Mouse (Mus musculus) hindbrain, postnatal 0 days (tissue): ENCODE results near the gene Nectin1. TPM values are rescaled to one million over a fixed set of nuclear protein-coding genes. Genes with fewer than 3 reads are reported as not detected.

Source experiments
- ATAC-seq: fragments of 200-750 bp; cut with Nextera tagmentation; 2 replicates; pipeline ENCODE4 v1.8.0; 2017; ENCODE audit warnings: mild to moderate bottlenecking, moderate TSS enrichment, moderate library complexity
- DNase-seq: peaks from one replicate; pipeline ENCODE4 v3.0.0-alpha.2; 2015; ENCODE audit warnings: low spot score
- H3K27ac ChIP-seq: fragments of 300-500 bp; sonication (generic); 2 replicates; pipeline ENCODE4 v1.5.1; 2014; ENCODE audit warnings: mild to moderate bottlenecking
- H3K27me3 ChIP-seq: fragments of 300-500 bp; sonication (generic); 2 replicates; pipeline ENCODE4 v1.6.1; 2014; ENCODE audit warnings: low read length, mixed read lengths; ENCODE audit not compliant: insufficient read depth
- H3K36me3 ChIP-seq: fragments of 300-500 bp; sonication (generic); 2 replicates; pipeline ENCODE4 v1.6.1; 2014; ENCODE audit warnings: low read length, mixed read lengths; ENCODE audit not compliant: insufficient read depth
- H3K4me1 ChIP-seq: fragments of 300-500 bp; sonication (generic); 2 replicates; pipeline ENCODE4 v1.6.1; 2014; ENCODE audit warnings: antibody characterized with exemption, low read length, mixed read lengths; ENCODE audit not compliant: insufficient read depth
- H3K4me2 ChIP-seq: fragments of 300-500 bp; sonication (generic); 2 replicates; pipeline ENCODE4 v1.6.1; 2014; ENCODE audit warnings: low read depth, mild to moderate bottlenecking, low read length, moderate library complexity, mixed read lengths
- H3K4me3 ChIP-seq: fragments of 300-500 bp; sonication (generic); 2 replicates; pipeline ENCODE4 v1.5.1; 2014; ENCODE audit warnings: low read length
- H3K9ac ChIP-seq: fragments of 300-500 bp; sonication (generic); replicated peaks from 2 replicates; pipeline ENCODE4 v1.6.1; 2014; ENCODE audit warnings: mild to moderate bottlenecking, low read length, moderate library complexity, mixed read lengths
- H3K9me3 ChIP-seq: fragments of 300-500 bp; sonication (generic); 2 replicates; pipeline ENCODE4 v1.6.1; 2016; ENCODE audit warnings: low read length, mixed read lengths
- CTCF ChIP-seq: IDR thresholded peaks from 2 replicates; pipeline ENCODE4 v1.5.1; 2016; ENCODE audit warnings: antibody characterized with exemption, control low read depth, low read depth
- WGBS: fragments of 180-500 bp; shearing (Covaris S2); extraction: QIAGEN DNeasy Blood & Tissue Kit; methylation state at CpG from one replicate; pipeline ENCODE4 v1.1.7; 2014; 5-methylcytosine and 5-hydroxymethylcytosine counted together
- polyA plus RNA-seq: library from polyadenylated mRNA; unstranded; fragments of >200 nt; fragmentation: Nextera tagmentation; extraction: Ambion mirVana; gene quantifications from 2 replicates; pipeline ENCODE4 v1.2.1, GENCODE M21; 2015
- total RNA-seq: library from RNA; depleted of rRNA; stranded (reverse); fragments of >200 nt; gene quantifications from 2 replicates; pipeline ENCODE4 v1.2.3, GENCODE M21; 2014

Gene Nectin1
- total and polyA plus RNA-seq, 2 experiments from 2014 or later = 17.1 to 72.8 TPM

DNA sequence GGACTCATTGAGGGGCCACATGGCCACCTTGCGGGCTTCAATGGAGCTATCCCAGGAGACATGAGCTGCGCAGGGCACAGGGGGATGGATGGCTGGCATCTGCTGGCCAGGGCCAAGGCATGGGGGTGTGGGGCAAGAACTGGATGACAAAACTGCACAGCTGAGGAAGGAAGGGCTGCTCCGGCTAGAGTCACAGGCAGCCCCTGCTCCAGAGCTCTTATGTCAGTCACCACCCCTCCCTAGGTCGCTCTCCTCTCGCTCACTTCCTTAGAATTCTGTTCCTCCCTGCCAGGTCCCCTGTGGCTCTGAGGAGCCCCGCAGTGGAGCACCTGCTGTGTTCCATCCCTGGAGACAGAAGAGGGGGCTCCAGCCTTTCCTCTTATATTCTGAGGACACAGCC lies 63.8 kb downstream of the Nectin1 start:
- H3K9me3 ChIP-seq = no peaks in the 10 kb centered on the region
- 31% methylated on average over 6 of the region's 6 CpGs for WGBS

DNA sequence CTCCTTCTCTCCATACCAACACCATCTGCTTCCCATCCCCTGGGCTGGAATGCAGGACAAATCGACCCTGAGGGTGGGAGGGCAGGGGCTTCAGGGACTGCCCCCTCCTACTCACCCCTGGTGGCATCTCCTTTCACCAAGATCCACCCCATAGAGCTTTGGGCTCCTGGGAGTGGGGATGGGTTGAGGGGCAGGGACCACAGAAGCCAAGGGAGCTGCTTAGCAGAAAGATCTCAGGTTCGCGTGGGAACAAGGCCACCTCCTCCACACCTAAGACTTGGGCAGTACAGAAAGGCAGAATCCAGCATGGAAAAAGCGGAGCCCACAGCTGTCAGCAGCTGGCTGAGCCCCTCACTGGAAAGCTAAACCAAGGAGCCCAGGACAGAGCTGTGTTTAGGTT lies 64.3 kb downstream of the Nectin1 start:
- H3K4me1 ChIP-seq = no peaks in the 10 kb centered on the region
- no peak overlapping the region for H3K9ac ChIP-seq
- H3K4me2 ChIP-seq = no peak overlapping the region
- no peak for DNase-seq
- 14% methylated on average over 4 of the region's 4 CpGs for WGBS
- no peak for ATAC-seq
- H3K36me3 ChIP-seq = 0 out of 2 replicates have a peak, but pooled peaks cover 3% of the 10 kb centered on the region
- H3K4me3 ChIP-seq = no peak overlapping the region
- H3K27me3 ChIP-seq = no peaks in the 10 kb centered on the region
- TF ChIP-seq CTCF = no peak
- no peak overlapping the region for H3K27ac ChIP-seq
- no peaks in the 10 kb centered on the region for H3K9me3 ChIP-seq

More for the DNA sequence above, 63.8 kb downstream of the Nectin1 start:
- no peaks in the 10 kb centered on the region for H3K27me3 ChIP-seq
- DNase-seq (no peak), ATAC-seq (peak; percentile 24; the same call in 1 of the 2 replicates)
- no peak for TF ChIP-seq CTCF
- no peak overlapping the region for H3K4me3 ChIP-seq
- H3K9ac ChIP-seq = no peak overlapping the region
- H3K36me3 ChIP-seq = 0 out of 2 replicates have a peak, but pooled peaks cover 3% of the 10 kb centered on the region
- no peaks in the 10 kb centered on the region for H3K4me1 ChIP-seq
- H3K4me2 ChIP-seq = no peak overlapping the region
- no peak overlapping the region for H3K27ac ChIP-seq

DNA sequence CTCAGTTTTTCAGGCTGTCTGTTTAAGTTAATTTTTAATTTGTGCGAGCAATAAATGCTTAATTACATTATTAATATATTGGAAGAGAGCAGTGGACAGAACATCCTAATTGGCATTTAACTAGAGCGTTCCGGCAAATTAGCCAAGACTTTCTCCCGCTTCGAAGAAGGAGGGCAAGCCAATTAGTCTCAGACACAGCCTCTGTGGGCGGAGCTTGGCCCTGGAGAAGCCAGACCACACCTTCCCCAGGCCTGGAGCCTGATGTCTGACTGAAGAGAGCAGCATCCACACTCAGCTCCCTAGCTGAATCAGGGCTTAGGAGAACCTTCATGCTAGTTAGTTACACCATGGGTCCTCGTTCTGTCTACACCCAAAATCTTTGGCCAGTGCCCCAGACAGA lies 64.8 kb downstream of the Nectin1 start:
- Histone ChIP-seq H3K4me3 (no peak overlapping the region), H3K36me3 (no peaks in the 10 kb centered on the region), H3K27me3 (no peaks in the 10 kb centered on the region), H3K4me1 (no peaks in the 10 kb centered on the region), H3K27ac (no peak overlapping the region), H3K9ac (no peak overlapping the region), H3K4me2 (no peak overlapping the region), H3K9me3 (no peaks in the 10 kb centered on the region)
- 14% methylated on average over 7 of the region's 7 CpGs for WGBS
- TF ChIP-seq CTCF = no peak
- peak; percentile 62 for DNase-seq
- ATAC-seq = no peak

DNA sequence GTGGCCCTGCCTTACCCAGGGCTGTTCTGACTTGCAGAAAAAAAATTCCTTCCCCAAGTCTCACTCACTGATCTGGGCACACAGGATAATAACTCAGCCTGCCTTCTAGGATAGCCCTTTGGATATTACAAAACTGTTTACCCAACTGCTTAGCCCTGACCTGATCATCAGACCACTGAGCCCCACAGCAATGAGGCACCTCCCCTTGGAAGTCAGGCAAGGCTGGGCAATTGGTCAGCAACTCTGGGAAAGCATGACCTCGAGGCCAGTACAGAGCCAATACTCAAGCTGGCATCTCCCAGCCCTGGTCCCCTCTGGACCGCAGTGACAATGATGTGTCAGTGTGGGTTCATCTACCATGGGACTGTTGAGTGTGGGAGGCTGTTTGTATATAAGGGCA lies 69.4 kb downstream of the Nectin1 start:
- H3K4me2 ChIP-seq = no peak overlapping the region
- H3K27ac ChIP-seq = no peak overlapping the region
- DNase-seq = no peak
- H3K9ac ChIP-seq = no peak overlapping the region
- H3K27me3 ChIP-seq = no peaks in the 10 kb centered on the region
- ATAC-seq = no peak
- H3K4me1 ChIP-seq = no peaks in the 10 kb centered on the region
- no peaks in the 10 kb centered on the region for H3K36me3 ChIP-seq
- H3K9me3 ChIP-seq = no peaks in the 10 kb centered on the region
- no peak overlapping the region for H3K4me3 ChIP-seq
- no peak for TF ChIP-seq CTCF
- WGBS = 71% methylated on average over 2 of the region's 2 CpGs

DNA sequence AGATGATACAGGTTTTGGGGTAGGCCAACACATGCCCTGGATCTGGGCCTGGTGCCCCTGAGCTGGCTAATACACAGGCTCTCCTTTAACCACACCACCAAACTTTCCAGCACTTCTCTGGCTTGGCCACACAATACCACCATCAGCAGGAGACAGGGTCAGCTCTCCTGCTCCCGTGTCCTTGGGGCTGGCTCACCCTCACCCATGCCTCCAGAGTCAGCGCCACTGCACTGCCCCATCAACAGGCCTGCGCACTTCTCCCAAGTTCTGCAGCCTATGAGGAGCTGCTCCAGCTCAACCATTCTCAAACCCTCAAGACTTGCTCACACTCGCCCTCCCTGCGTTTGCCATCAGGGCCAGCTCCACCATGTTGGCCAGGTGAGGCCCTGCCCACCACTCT lies 78.4 kb downstream of the Nectin1 start:
- ATAC-seq (no peak), DNase-seq (no peak)
- H3K4me1 ChIP-seq = no peaks in the 10 kb centered on the region; the same call in 1 of the 2 replicates
- H3K9me3 ChIP-seq = no peaks in the 10 kb centered on the region
- H3K9ac ChIP-seq = no peak overlapping the region
- no peaks in the 10 kb centered on the region for H3K36me3 ChIP-seq
- H3K27me3 ChIP-seq = no peaks in the 10 kb centered on the region
- H3K27ac ChIP-seq = no peak overlapping the region
- no peak overlapping the region for H3K4me2 ChIP-seq
- WGBS = 91% methylated on average over 5 of the region's 5 CpGs
- TF ChIP-seq CTCF = no peak
- no peak overlapping the region for H3K4me3 ChIP-seq

DNA sequence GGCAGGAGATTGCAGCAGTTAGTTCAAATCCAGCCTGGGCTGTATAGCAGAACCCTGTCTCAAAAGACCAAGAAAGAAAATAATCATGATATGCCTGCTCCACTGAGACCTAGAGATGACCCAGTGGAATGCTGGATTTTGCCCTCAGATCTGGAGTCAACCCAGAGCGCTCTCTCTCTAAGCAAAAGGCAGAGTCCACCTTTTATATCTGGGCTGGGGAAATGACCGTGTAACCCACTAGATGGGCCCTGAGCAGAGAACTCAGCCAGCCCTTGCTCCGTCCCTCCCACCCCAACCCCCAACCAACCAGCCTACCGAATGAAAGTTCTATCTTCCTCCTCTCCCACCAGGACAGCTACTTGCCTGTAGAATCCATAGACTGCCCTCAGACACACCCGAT lies 81.4 kb downstream of the Nectin1 start:
- no peak for TF ChIP-seq CTCF
- Histone ChIP-seq H3K4me3 (no peak overlapping the region), H3K27ac (no peak overlapping the region), H3K36me3 (no peaks in the 10 kb centered on the region), H3K4me1 (peaks cover 5% of the 10 kb centered on the region; the same call in 1 of the 2 replicates), H3K9ac (no peak overlapping the region), H3K27me3 (no peaks in the 10 kb centered on the region), H3K9me3 (no peaks in the 10 kb centered on the region), H3K4me2 (no peak overlapping the region)
- ATAC-seq = no peak
- no peak for DNase-seq
- WGBS = 81% methylated on average over 5 of the region's 5 CpGs

DNA sequence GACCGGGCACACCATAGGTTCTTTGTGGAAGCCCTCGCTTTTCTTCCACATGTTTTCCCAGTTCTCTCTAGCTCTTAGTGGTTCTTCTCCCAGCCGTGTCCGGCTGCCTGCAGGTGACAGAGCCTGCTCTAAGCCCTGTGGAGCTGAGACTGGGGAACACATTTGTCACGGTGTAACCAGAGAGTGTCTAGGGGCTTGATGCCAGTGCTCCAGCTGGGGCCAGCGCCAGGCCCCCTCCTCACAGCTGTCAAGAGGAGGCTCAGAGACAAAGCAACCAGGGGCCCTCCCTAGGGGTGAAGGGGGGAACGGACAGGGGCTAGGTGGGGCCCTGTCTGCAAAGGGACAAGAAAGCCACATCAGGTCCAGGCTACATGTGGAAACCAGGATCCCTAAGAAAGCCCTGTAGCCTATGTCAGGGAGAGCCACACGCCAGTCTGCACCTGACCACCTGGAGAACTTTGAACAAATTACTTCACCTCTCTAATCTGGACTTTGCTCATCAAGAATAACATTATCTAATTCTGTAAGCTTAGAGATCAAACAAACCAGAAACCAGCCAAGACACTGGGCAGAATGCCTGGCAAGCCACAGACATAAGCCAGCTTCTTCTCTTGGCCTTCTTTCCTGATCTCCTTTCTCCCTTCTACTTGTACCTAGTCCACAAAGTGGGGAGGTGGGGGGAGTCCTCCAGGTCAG lies 82.9 kb downstream of the Nectin1 start:
- Histone ChIP-seq H3K4me3 (no peak overlapping the region), H3K9ac (no peak overlapping the region), H3K36me3 (no peaks in the 10 kb centered on the region), H3K9me3 (no peaks in the 10 kb centered on the region), H3K4me1 (peaks cover 5% of the 10 kb centered on the region; the same call in 1 of the 2 replicates), H3K27me3 (no peaks in the 10 kb centered on the region; the same call in 1 of the 2 replicates), H3K27ac (no peak overlapping the region), H3K4me2 (no peak overlapping the region)
- TF ChIP-seq CTCF = no peak
- ATAC-seq = peak; percentile 60; the same call in 1 of the 2 replicates
- peak; percentile 32 for DNase-seq
- 31% methylated on average over 8 of the region's 8 CpGs for WGBS
